Mouse (Mus musculus): Measurements from ENCODE around the gene Sord. TPM values are rescaled to one million over a fixed set of nuclear protein-coding genes. Genes with fewer than 3 reads are reported as not detected.
"Not testable (repeated sequence)": the region's sequence is repeated elsewhere in the genome, so short reads cannot be mapped to it uniquely, and the experiment has no call there.

Sord gene
- 14.4 and 15.9 TPM in 2 replicates for polyA plus RNA-seq (2012; rRNA removed)

GRCm38 (mm10) chr2:122234611-122235288 is at the start of gene Sord:
Gene Sord (plus strand): TSS chr2:122234749.
- DNase-seq (ENCODE audit: extremely low spot score in 1 of 2, low spot score in 1 of 2), result peak; percentile 19 to 65

- DNase-seq (ENCODE audit: extremely low spot score in 1 of 2, low spot score in 1 of 2), result no peak
These were observed 49.5 kb upstream of the Sord start for GRCm38 (mm10) chr2:122185086-122185485.

GRCm38 (mm10) chr2:122186106-122186505 is 48.4 kb upstream of the Sord start, which contains the start of the genes Patl2 and Terb2:
Gene Patl2 (minus strand): TSS chr2:122186189.
Gene Terb2 (plus strand): TSS chr2:122186272.
- no peak for DNase-seq (ENCODE audit: extremely low spot score in 1 of 2, low spot score in 1 of 2)

GRCm38 (mm10) chr2:122186751-122187150 is 47.8 kb upstream of the Sord start:
- no peak for DNase-seq (ENCODE audit: extremely low spot score in 1 of 2, low spot score in 1 of 2)

- DNase-seq (ENCODE audit: extremely low spot score in 1 of 2, low spot score in 1 of 2), result no peak
These were observed 42.7 kb upstream of the Sord start for GRCm38 (mm10) chr2:122191849-122192248.

GRCm38 (mm10) chr2:122194509-122194929 is 40.0 kb upstream of the Sord start:
- peak; percentile 11 to 77 for DNase-seq (ENCODE audit: extremely low spot score in 1 of 2, low spot score in 1 of 2)

- no peak for DNase-seq (ENCODE audit: extremely low spot score in 1 of 2, low spot score in 1 of 2)
These were observed 33.0 kb upstream of the Sord start for GRCm38 (mm10) chr2:122201501-122201900.

- no peak for DNase-seq (ENCODE audit: extremely low spot score in 1 of 2, low spot score in 1 of 2)
These were observed 28.0 kb upstream of the Sord start for GRCm38 (mm10) chr2:122206440-122207107.

- no peak for DNase-seq (ENCODE audit: extremely low spot score in 1 of 2, low spot score in 1 of 2)
These were observed 23.9 kb upstream of the Sord start for GRCm38 (mm10) chr2:122210534-122211228.

GRCm38 (mm10) chr2:122217075-122217474 is 17.5 kb upstream of the Sord start:
- not testable (repeated sequence) for DNase-seq (ENCODE audit: extremely low spot score in 1 of 2, low spot score in 1 of 2)

- no peak for DNase-seq (ENCODE audit: extremely low spot score in 1 of 2, low spot score in 1 of 2)
These were observed 16.3 kb upstream of the Sord start for GRCm38 (mm10) chr2:122218234-122218633.

- no peak for DNase-seq (ENCODE audit: extremely low spot score in 1 of 2, low spot score in 1 of 2)
These were observed 13.2 kb upstream of the Sord start for GRCm38 (mm10) chr2:122221378-122221777.

GRCm38 (mm10) chr2:122221798-122222197 is 12.8 kb upstream of the Sord start:
- no peak for DNase-seq (ENCODE audit: extremely low spot score in 1 of 2, low spot score in 1 of 2)

- no peak for DNase-seq (ENCODE audit: extremely low spot score in 1 of 2, low spot score in 1 of 2)
These were observed 12.3 kb upstream of the Sord start for GRCm38 (mm10) chr2:122222272-122222671.

GRCm38 (mm10) chr2:122223654-122224053 is 10.9 kb upstream of the Sord start:
- DNase-seq (ENCODE audit: extremely low spot score in 1 of 2, low spot score in 1 of 2), result no peak

- DNase-seq (ENCODE audit: extremely low spot score in 1 of 2, low spot score in 1 of 2), result no peak
These were observed 4.2 kb upstream of the Sord start for GRCm38 (mm10) chr2:122230395-122230794.

- DNase-seq (ENCODE audit: extremely low spot score in 1 of 2, low spot score in 1 of 2), result no peak
These were observed 2.9 kb upstream of the Sord start for GRCm38 (mm10) chr2:122231616-122232015.

GRCm38 (mm10) chr2:122233341-122233740 is 1.2 kb upstream of the Sord start:
- no peak for DNase-seq (ENCODE audit: extremely low spot score in 1 of 2, low spot score in 1 of 2)

- peak; percentile 17 to 52 for DNase-seq (ENCODE audit: extremely low spot score in 1 of 2, low spot score in 1 of 2)
These were observed 591 bp upstream of the Sord start for GRCm38 (mm10) chr2:122233759-122234557.

GRCm38 (mm10) chr2:122235425-122235824 is 876 bp downstream of the Sord start:
- no peak for DNase-seq (ENCODE audit: extremely low spot score in 1 of 2, low spot score in 1 of 2)

GRCm38 (mm10) chr2:122236321-122236720 is 1.8 kb downstream of the Sord start:
- no peak for DNase-seq (ENCODE audit: extremely low spot score in 1 of 2, low spot score in 1 of 2)
